Mouse (Mus musculus) cerebellum, adult 2 months (tissue): ENCODE data around the gene Arl2.
"Not testable (repeated sequence)": the region's sequence is repeated elsewhere in the genome, so short reads cannot be mapped to it uniquely, and the experiment has no call there.

Source experiments
- CTCF ChIP-seq: fragments of 200-500 bp; IDR thresholded peaks from 2 replicates; pipeline ENCODE4 v1.5.1; 2011; ENCODE audit warnings: low read depth, mild to moderate bottlenecking, control low read depth, low read length, moderate library complexity, borderline replicate concordance; ENCODE audit not compliant: insufficient read depth
- POLR2A ChIP-seq: fragments of 200-500 bp; IDR thresholded peaks from 2 replicates; pipeline ENCODE4 v1.6.1; 2011; ENCODE audit warnings: low read length, control low read depth, borderline replicate concordance; ENCODE audit not compliant: insufficient read depth

- not testable (repeated sequence) for TF ChIP-seq CTCF, POLR2A
These were observed 8.2 kb downstream of the Arl2 start for GRCm38 (mm10) chr19:6133197-6133596.
